8 mouse cellular contexts compared by ENCODE assay signal in the genomic region with DNA sequence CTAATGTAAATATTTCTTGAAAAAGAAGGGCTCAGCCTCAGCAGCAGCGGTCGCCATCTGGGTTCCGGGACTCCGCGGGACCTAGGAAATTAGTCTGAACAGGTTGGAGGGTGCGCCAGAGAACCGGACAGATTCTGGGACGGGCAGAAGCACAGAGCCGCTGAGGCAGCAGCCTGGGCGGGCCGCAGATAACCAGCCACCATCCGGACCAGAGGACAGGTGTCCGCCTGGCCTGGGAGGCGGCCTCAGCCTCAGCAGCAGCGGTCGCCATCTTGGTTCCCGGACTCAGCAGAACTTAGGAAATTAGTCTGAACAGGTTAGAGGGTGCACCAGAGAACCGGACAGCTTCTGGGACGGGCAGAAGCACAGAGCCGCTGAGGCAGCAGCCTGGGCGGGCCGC.
DNase-seq lines count a peak whose midpoint lies in the region.
"Not testable (repeated sequence)": the region's sequence is repeated elsewhere in the genome, so short reads cannot be mapped to it uniquely, and the experiment has no call there.

No protein-coding gene starts in this region.

- intact Hi-C loops in gastrocnemius, postnatal 36 days (cut with DNase I): not testable (repeated sequence)

- peak; percentile 15 for DNase-seq in adrenal gland, adult 8-10 months
- DNase-seq in cerebellum, postnatal 36 days: peak; percentile 9 to 16
- peak; percentile 15 to 31 for DNase-seq in gastrocnemius, postnatal 36 days
- DNase-seq in kidney, adult 8-10 months: peak; percentile 1 to 4
- peak; percentile 6 to 12 for DNase-seq in left cerebral cortex, adult 18-20 months (ENCODE audit: low spot score in 2 of 2)
- peak; percentile 14 for DNase-seq in ovary, postnatal 10 days (ENCODE audit: low spot score)
- peak; percentile 57 for DNase-seq in testis, postnatal 10 days (ENCODE audit: low spot score)
- peak; percentile 18 for DNase-seq in urinary bladder, postnatal 25 days (ENCODE audit: low spot score)

Comparison
In these comparisons a context has a peak if more than half of its experiments do, and no peak if none do; other contexts are left out.
1. Peak in every context shown above with its lines: DNase-seq.
2. DNase-seq: peak in every context shown above with its lines; median percentile 57 in testis, postnatal 10 days; 23 in gastrocnemius, postnatal 36 days; 18 in urinary bladder, postnatal 25 days; 15 in adrenal gland, adult 8-10 months; 14 in ovary, postnatal 10 days; 12 in cerebellum, postnatal 36 days; 9 in left cerebral cortex, adult 18-20 months; 2 in kidney, adult 8-10 months.